Mouse (Mus musculus): ENCODE results near the gene Vwa7. TPM values are rescaled to one million over a fixed set of nuclear protein-coding genes. Genes with fewer than 3 reads are reported as not detected.
"Not testable (repeated sequence)": the region's sequence is repeated elsewhere in the genome, so short reads cannot be mapped to it uniquely, and the experiment has no call there.

Gene Vwa7
- polyA plus RNA-seq, 1 experiment from 2014 or later = 0.08 TPM

DNA sequence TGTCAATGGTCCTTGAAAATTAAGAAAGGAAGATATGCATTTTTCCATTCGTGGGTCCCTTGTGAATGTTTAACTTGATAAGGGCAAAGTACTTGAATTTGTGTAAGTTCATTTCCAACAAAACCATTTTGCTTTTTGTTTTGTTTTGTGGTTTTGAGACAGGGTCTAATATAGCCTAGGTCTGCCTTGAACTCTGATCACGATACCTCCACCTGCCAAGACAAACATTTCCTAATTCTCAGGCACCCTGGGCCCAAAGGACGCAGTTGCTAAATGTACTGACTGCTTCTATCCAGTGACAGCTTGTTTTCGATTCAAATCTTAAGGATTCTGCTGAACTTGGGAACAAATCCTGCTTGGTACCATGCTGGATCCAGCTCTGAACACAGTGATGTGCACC lies 36.7 kb upstream of the Vwa7 start:
- Histone ChIP-seq H3K4me2 (ENCODE audit: low read depth) (no peak overlapping the region), H3K36me3 (ENCODE audit: control insufficient read depth, insufficient read depth, low read length) (no peaks in the 10 kb centered on the region), H3K9me3 (ENCODE audit: control insufficient read depth, low read length) (no peaks in the 10 kb centered on the region), H3K4me1 (ENCODE audit: control insufficient read depth, insufficient read depth, low read length) (peaks cover 10% of the 10 kb centered on the region), H3K4me3 (ENCODE audit: low read depth, low read length) (no peak overlapping the region), H3K27ac (ENCODE audit: low read depth, low read length) (no peak overlapping the region), H3K9ac (ENCODE audit: low read length) (no peak overlapping the region), H3K27me3 (ENCODE audit: control insufficient read depth, insufficient read depth, low read length) (no peaks in the 10 kb centered on the region)
- ATAC-seq (ENCODE audit: insufficient read depth, low FRiP score, low TSS enrichment) = no peak
- WGBS = 90% methylated on average over 4 of the region's 4 CpGs
- no peak for DNase-seq (ENCODE audit: low spot score)

DNA sequence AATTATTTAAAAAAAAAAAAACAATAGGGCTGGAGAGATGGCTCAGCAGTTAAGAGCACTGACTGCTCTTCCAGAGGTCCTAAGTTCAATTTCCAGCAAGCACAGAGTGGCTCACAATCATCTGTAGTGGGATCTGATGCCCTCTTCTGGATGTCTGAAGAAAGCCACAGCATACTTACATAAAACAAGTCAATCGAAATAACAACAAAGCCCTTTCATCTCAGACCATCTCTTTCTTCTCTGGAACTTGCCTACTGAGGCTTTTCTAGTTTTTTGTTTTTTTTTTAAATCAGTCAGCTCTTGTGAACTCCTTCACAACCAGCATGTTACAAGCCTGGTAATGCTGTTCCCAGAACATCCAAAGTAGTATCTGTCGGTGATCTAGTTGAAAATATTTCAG lies 35.7 kb upstream of the Vwa7 start:
- ATAC-seq (ENCODE audit: insufficient read depth, low FRiP score, low TSS enrichment) = no peak
- no peaks in the 10 kb centered on the region for H3K27me3 ChIP-seq (ENCODE audit: control insufficient read depth, insufficient read depth, low read length)

DNA sequence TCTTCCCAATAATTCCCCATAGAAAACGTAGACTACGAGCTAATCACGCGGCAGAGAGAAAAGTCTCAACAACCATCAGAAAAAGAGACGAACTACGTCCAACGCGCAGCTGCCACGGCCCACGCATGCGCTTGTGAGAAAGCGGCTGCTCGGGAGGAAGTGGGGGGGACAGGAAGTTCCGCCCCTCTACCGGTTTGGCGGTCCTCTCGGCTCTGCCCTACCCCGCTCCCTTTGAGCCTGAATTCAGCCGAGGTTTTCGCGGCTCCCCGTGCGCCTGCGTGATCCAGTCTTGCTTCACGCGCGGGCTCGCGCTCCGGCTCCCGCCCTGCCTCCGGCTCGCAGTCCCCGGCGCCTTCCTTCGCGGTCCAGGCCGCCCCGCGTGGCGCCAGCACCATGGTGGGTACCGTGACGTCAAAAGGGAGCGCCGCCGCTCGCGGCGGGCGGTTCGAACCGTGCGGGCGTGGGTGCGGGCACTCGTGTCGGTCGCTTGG lies 34.6 kb upstream of the Vwa7 start, which contains the start of gene Lsm2:
Lsm2 (plus strand) TSS at position 173 of the 491 bp plus-strand sequence.
- H3K36me3 ChIP-seq (ENCODE audit: control insufficient read depth, insufficient read depth, low read length) = peaks cover 6% of the 10 kb centered on the region
- peak; percentile 92 for DNase-seq (ENCODE audit: low spot score)
- peak within 1 kb of the TSS; percentile 71 for H3K4me2 ChIP-seq (ENCODE audit: low read depth)
- ATAC-seq (ENCODE audit: insufficient read depth, low FRiP score, low TSS enrichment) = peak; percentile 90
- peak within 1 kb of the TSS; percentile 92 for H3K9ac ChIP-seq (ENCODE audit: low read length)
- H3K4me3 ChIP-seq (ENCODE audit: low read depth, low read length) = peak within 1 kb of the TSS; percentile 89
- no peaks in the 10 kb centered on the region for H3K9me3 ChIP-seq (ENCODE audit: control insufficient read depth, low read length)
- H3K27ac ChIP-seq (ENCODE audit: low read depth, low read length) = peak within 1 kb of the TSS; percentile 89
- peaks cover 10% of the 10 kb centered on the region for H3K4me1 ChIP-seq (ENCODE audit: control insufficient read depth, insufficient read depth, low read length)
- WGBS = under 1% methylated on average over 57 of the region's 58 CpGs
- no peaks in the 10 kb centered on the region for H3K27me3 ChIP-seq (ENCODE audit: control insufficient read depth, insufficient read depth, low read length)

More for the DNA sequence above, 35.7 kb upstream of the Vwa7 start:
- no peaks in the 10 kb centered on the region for H3K9me3 ChIP-seq (ENCODE audit: control insufficient read depth, low read length)
- no peak overlapping the region for H3K27ac ChIP-seq (ENCODE audit: low read depth, low read length)
- H3K4me3 ChIP-seq (ENCODE audit: low read depth, low read length) = peak overlapping the region; percentile 89
- peak overlapping the region; percentile 71 for H3K4me2 ChIP-seq (ENCODE audit: low read depth)
- H3K4me1 ChIP-seq (ENCODE audit: control insufficient read depth, insufficient read depth, low read length) = peaks cover 10% of the 10 kb centered on the region
- peak overlapping the region; percentile 92 for H3K9ac ChIP-seq (ENCODE audit: low read length)
- DNase-seq (ENCODE audit: low spot score) = peak; percentile 9
- 17% methylated on average over 2 of the region's 2 CpGs for WGBS
- H3K36me3 ChIP-seq (ENCODE audit: control insufficient read depth, insufficient read depth, low read length) = peaks cover 2% of the 10 kb centered on the region; the same call in 1 of the 2 replicates

- Histone ChIP-seq H3K27ac (ENCODE audit: low read depth, low read length) (peak overlapping the region; percentile 89), H3K4me3 (ENCODE audit: low read depth, low read length) (peak overlapping the region; percentile 89), H3K4me2 (ENCODE audit: low read depth) (peak overlapping the region; percentile 71), H3K36me3 (ENCODE audit: control insufficient read depth, insufficient read depth, low read length) (peaks cover 6% of the 10 kb centered on the region), H3K9ac (ENCODE audit: low read length) (peak overlapping the region; percentile 92), H3K9me3 (ENCODE audit: control insufficient read depth, low read length) (no peaks in the 10 kb centered on the region), H3K4me1 (ENCODE audit: control insufficient read depth, insufficient read depth, low read length) (peaks cover 10% of the 10 kb centered on the region), H3K27me3 (ENCODE audit: control insufficient read depth, insufficient read depth, low read length) (no peaks in the 10 kb centered on the region)
- WGBS = under 1% methylated on average over 15 of the region's 15 CpGs
- ATAC-seq (ENCODE audit: insufficient read depth, low FRiP score, low TSS enrichment) (no peak; the same call in 1 of the 2 replicates), DNase-seq (ENCODE audit: low spot score) (no peak)
Observed at GRCm38 (mm10) chr17:34982328-34982727, 34.1 kb upstream of the Vwa7 start.

DNA sequence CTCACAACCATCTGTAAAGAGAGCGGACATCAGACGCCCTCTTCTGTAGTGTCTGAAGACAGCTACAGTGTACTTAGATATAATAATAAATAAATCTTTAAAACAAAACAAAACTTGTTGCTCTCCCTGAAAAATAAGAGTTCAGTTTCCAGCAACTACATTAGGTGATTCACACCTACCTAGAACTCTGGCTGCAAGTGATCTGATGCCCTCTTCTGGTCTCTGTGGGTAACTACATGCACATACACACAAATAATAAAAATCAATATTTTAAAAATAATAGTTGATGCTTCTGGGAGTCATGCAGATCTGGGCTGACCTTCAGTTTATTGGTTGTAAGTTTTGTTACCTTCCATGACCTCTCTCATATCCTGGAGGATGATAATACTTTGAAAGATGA lies 32.2 kb upstream of the Vwa7 start:
- Histone ChIP-seq H3K4me2 (ENCODE audit: low read depth) (no peak overlapping the region), H3K9ac (ENCODE audit: low read length) (no peak overlapping the region), H3K4me1 (ENCODE audit: control insufficient read depth, insufficient read depth, low read length) (peaks cover 10% of the 10 kb centered on the region), H3K36me3 (ENCODE audit: control insufficient read depth, insufficient read depth, low read length) (peaks cover 6% of the 10 kb centered on the region), H3K27me3 (ENCODE audit: control insufficient read depth, insufficient read depth, low read length) (no peaks in the 10 kb centered on the region), H3K27ac (ENCODE audit: low read depth, low read length) (no peak overlapping the region), H3K9me3 (ENCODE audit: control insufficient read depth, low read length) (no peaks in the 10 kb centered on the region), H3K4me3 (ENCODE audit: low read depth, low read length) (no peak overlapping the region)
- 80% methylated on average over 2 of the region's 2 CpGs for WGBS
- no peak for DNase-seq (ENCODE audit: low spot score)
- ATAC-seq (ENCODE audit: insufficient read depth, low FRiP score, low TSS enrichment) = no peak

DNA sequence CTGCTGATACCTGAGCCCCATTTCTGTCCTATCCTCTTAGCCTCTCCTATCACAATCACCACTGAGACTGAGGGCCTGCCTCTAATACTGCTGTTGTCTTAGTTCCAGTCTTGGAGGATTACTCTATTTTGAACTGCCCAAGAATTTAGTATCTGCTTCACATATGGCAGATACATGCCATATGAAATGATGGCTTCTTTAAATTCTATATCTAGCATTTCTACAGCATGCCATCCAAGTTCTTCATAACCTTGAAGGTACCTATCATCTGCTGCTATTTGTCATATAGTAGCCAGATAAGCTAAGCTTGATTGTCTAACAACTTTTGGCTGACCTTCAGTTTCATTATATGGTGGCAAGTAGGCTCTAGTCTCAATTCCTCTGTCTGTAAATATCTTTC lies 21.6 kb upstream of the Vwa7 start:
- Histone ChIP-seq H3K4me2 (ENCODE audit: low read depth) (no peak overlapping the region), H3K9me3 (ENCODE audit: control insufficient read depth, low read length) (no peaks in the 10 kb centered on the region), H3K4me1 (ENCODE audit: control insufficient read depth, insufficient read depth, low read length) (no peaks in the 10 kb centered on the region), H3K4me3 (ENCODE audit: low read depth, low read length) (no peak overlapping the region), H3K27ac (ENCODE audit: low read depth, low read length) (no peak overlapping the region), H3K9ac (ENCODE audit: low read length) (no peak overlapping the region), H3K27me3 (ENCODE audit: control insufficient read depth, insufficient read depth, low read length) (no peaks in the 10 kb centered on the region), H3K36me3 (ENCODE audit: control insufficient read depth, insufficient read depth, low read length) (no peaks in the 10 kb centered on the region)
- no peak for DNase-seq (ENCODE audit: low spot score)
- ATAC-seq (ENCODE audit: insufficient read depth, low FRiP score, low TSS enrichment) = no peak

DNA sequence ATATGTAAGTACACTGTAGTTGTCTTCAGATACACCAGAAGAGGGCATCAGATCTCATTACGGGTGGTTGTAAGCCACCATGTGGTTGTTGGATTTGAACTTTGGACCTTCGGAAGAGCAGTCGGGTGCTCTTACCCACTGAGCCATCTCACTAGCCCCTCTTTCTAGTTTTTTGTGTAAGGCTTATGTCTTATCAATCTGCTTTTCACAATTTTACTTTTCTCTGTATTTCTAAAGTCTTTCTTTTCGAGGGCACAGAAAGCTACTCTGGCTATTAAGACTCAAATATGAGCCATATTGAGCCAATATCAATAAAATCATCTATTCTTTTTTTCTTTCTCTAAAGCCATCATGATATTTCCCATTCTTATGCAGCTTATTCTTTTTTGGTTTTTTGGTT lies 21.2 kb upstream of the Vwa7 start:
- not testable (repeated sequence) for ATAC-seq (ENCODE audit: insufficient read depth, low FRiP score, low TSS enrichment); H3K9me3 ChIP-seq (ENCODE audit: control insufficient read depth, low read length); H3K36me3 ChIP-seq (ENCODE audit: control insufficient read depth, insufficient read depth, low read length); H3K4me1 ChIP-seq (ENCODE audit: control insufficient read depth, insufficient read depth, low read length); H3K4me2 ChIP-seq (ENCODE audit: low read depth); H3K27me3 ChIP-seq (ENCODE audit: control insufficient read depth, insufficient read depth, low read length); H3K27ac ChIP-seq (ENCODE audit: low read depth, low read length); H3K4me3 ChIP-seq (ENCODE audit: low read depth, low read length); DNase-seq (ENCODE audit: low spot score); H3K9ac ChIP-seq (ENCODE audit: low read length)
- WGBS = 95% methylated on average over 4 of the region's 4 CpGs

DNA sequence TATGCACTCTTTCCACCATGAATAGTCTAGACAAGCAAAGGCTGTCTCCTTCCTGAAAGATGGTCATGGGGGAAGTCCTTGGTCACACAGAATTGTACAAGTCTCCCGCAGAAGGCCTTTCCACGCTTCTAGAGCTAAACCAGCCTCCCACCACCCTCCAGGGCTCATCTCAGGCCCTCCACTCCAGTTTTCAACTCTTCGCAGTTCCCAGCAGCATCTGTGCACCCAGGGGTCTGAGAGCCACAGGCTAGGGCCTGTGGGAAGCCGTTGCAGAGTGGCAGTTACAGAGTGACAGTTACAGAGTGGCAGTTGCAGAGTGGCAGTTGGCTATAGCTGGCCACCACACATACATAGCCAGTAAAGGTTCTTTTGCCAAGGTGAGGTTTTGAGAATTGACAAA lies 20.5 kb upstream of the Vwa7 start:
- H3K36me3 ChIP-seq (ENCODE audit: control insufficient read depth, insufficient read depth, low read length); H3K9me3 ChIP-seq (ENCODE audit: control insufficient read depth, low read length); ATAC-seq (ENCODE audit: insufficient read depth, low FRiP score, low TSS enrichment); H3K9ac ChIP-seq (ENCODE audit: low read length); H3K27ac ChIP-seq (ENCODE audit: low read depth, low read length); H3K4me1 ChIP-seq (ENCODE audit: control insufficient read depth, insufficient read depth, low read length); H3K4me2 ChIP-seq (ENCODE audit: low read depth); H3K27me3 ChIP-seq (ENCODE audit: control insufficient read depth, insufficient read depth, low read length); H3K4me3 ChIP-seq (ENCODE audit: low read depth, low read length): not testable (repeated sequence)
- DNase-seq (ENCODE audit: low spot score) = peak; percentile 1
- WGBS = 97% methylated on average over 4 of the region's 4 CpGs

- WGBS = 87% methylated on average over 12 of the region's 14 CpGs
- ATAC-seq (ENCODE audit: insufficient read depth, low FRiP score, low TSS enrichment) (no peak), DNase-seq (ENCODE audit: low spot score) (peak; percentile 8)
- Histone ChIP-seq H3K36me3 (ENCODE audit: control insufficient read depth, insufficient read depth, low read length) (no peaks in the 10 kb centered on the region), H3K27ac (ENCODE audit: low read depth, low read length) (no peak overlapping the region), H3K4me1 (ENCODE audit: control insufficient read depth, insufficient read depth, low read length) (no peaks in the 10 kb centered on the region), H3K27me3 (ENCODE audit: control insufficient read depth, insufficient read depth, low read length) (no peaks in the 10 kb centered on the region), H3K9me3 (ENCODE audit: control insufficient read depth, low read length) (no peaks in the 10 kb centered on the region), H3K9ac (ENCODE audit: low read length) (no peak overlapping the region), H3K4me3 (ENCODE audit: low read depth, low read length) (no peak overlapping the region), H3K4me2 (ENCODE audit: low read depth) (no peak overlapping the region)
Observed at GRCm38 (mm10) chr17:34996411-34997141, 19.8 kb upstream of the Vwa7 start.
